13 mouse cellular contexts compared by ENCODE assay signal in genomic region chr8:86212461-86212860, GRCm38 (mm10).
"Had no signal": no experiment of that assay in that cellular context is flagged by ENCODE, and none has a peak within 500 bp of the region (broad histone marks: within the 10 kb centered on the region; RNA-seq: fewer than 3 reads in every experiment).

No protein-coding gene starts in this region.

- DNase-seq: lung, adult 18-20 months; lung, embryonic 14.5 days; lung, postnatal 10 days; lung, postnatal 4 days; midbrain, embryonic 14.5 days; retina, postnatal 1 day; right cerebral cortex, adult 18-20 months; right cerebral cortex, postnatal 25 days; right cerebral cortex, postnatal 4 days; spleen, adult 18-20 months; thymus, adult 18-20 months; thymus, postnatal 14 days; thymus, postnatal 4 days had no signal
